Mouse (Mus musculus) left cerebral cortex, adult 2 months (tissue): ENCODE data around the gene Trim16. TPM values are rescaled to one million over a fixed set of nuclear protein-coding genes. Genes with fewer than 3 reads are reported as not detected.

Experiments
- DNase-seq, 2 experiments: peaks; one replicate each; pipeline ENCODE4 v3.0.0; 2021 to 2022; ENCODE audit warnings: low spot score in 2 of 2, mixed read lengths in 1 of 2; ENCODE audit errors: extremely low spot score in 1 of 2
- H3K27ac ChIP-seq: fragments of 200-600 bp; 2 replicates; pipeline ENCODE4 v1.8.1; 2022
- H3K4me3 ChIP-seq: fragments of 200-600 bp; 2 replicates; pipeline ENCODE4 v1.8.1; 2022
- CTCF ChIP-seq: fragments of 200-600 bp; IDR thresholded peaks from 2 replicates; pipeline ENCODE4 v1.8.1; 2022; ENCODE audit warnings: antibody characterized with exemption, mild to moderate bottlenecking, moderate library complexity
- intact Hi-C: fragments of 180-260 bp; cut with DNase I; formaldehyde crosslinking; loops from one replicate; pipeline ENCODE4 v1.15.1; 2025
- total RNA-seq, 2 experiments: library from RNA; stranded (reverse); gene quantifications; 2 replicates each; pipeline ENCODE4 v1.2.3; 2021

Gene Trim16
- total RNA-seq, 2 experiments from 2014 or later, result 2.4 to 4.0 TPM

- H3K4me3 ChIP-seq, result no peak overlapping the region
- DNase-seq, result no peak
- intact Hi-C loops, result no loop called here
- no peak overlapping the region for H3K27ac ChIP-seq
- no peak for TF ChIP-seq CTCF
These were observed 24.5 kb downstream of the Trim16 start for GRCm38 (mm10) chr11:62844562-62844961.

- TF ChIP-seq CTCF, result no peak
- no peak for DNase-seq
- intact Hi-C loops, result no loop called here
- Histone ChIP-seq H3K27ac (no peak overlapping the region), H3K4me3 (no peak overlapping the region)
These were observed 25.7 kb downstream of the Trim16 start for GRCm38 (mm10) chr11:62845730-62846129.

GRCm38 (mm10) chr11:62846961-62847654 lies 27.1 kb downstream of the Trim16 start, which contains the start of gene Fbxw10:
TSS of gene Fbxw10 (plus strand) at chr11:62847069.
- no peak for DNase-seq
- TF ChIP-seq CTCF, result no peak
- peak within 1 kb of the TSS; percentile 21 for H3K4me3 ChIP-seq
- peak within 1 kb of the TSS; percentile 48 for H3K27ac ChIP-seq
- intact Hi-C loops, result no loop called here

GRCm38 (mm10) chr11:62847655-62848191 lies 27.7 kb downstream of the Trim16 start:
- intact Hi-C loops, result no loop called here
- Histone ChIP-seq H3K27ac (peak overlapping the region; percentile 48; the same call in 1 of the 2 replicates), H3K4me3 (no peak overlapping the region)
- no peak; the same call in 1 of the 2 replicates for TF ChIP-seq CTCF
- no peak for DNase-seq

- no peak for DNase-seq
- no peak for TF ChIP-seq CTCF
- H3K27ac ChIP-seq, result no peak overlapping the region
- H3K4me3 ChIP-seq, result no peak overlapping the region
- intact Hi-C loops, result no loop called here
These were observed 28.3 kb downstream of the Trim16 start for GRCm38 (mm10) chr11:62848301-62848700.

GRCm38 (mm10) chr11:62851199-62851598 lies 31.2 kb downstream of the Trim16 start:
- intact Hi-C loops, result loop anchor here (1.0 kb wide), 1 partner anchor 95 kb away; no protein-coding TSS in a partner anchor
- DNase-seq, result no peak
- no peak overlapping the region for H3K27ac ChIP-seq
- H3K4me3 ChIP-seq, result no peak overlapping the region
- peak; percentile 69 for TF ChIP-seq CTCF

- intact Hi-C loops, result no loop called here
- no peak overlapping the region for H3K27ac ChIP-seq
- no peak for TF ChIP-seq CTCF
These were observed 33.3 kb downstream of the Trim16 start for GRCm38 (mm10) chr11:62853334-62853733.

GRCm38 (mm10) chr11:62865562-62865961 lies 45.5 kb downstream of the Trim16 start:
- TF ChIP-seq CTCF, result no peak
- intact Hi-C loops, result no loop called here
- DNase-seq, result no peak
- no peak overlapping the region for H3K27ac ChIP-seq
- no peak overlapping the region for H3K4me3 ChIP-seq

More at GRCm38 (mm10) chr11:62853334-62853733, 33.3 kb downstream of the Trim16 start:
- DNase-seq, result no peak
- H3K4me3 ChIP-seq, result no peak overlapping the region

GRCm38 (mm10) chr11:62866685-62867084 lies 46.7 kb downstream of the Trim16 start:
- intact Hi-C loops, result no loop called here
- Histone ChIP-seq H3K27ac (no peak overlapping the region), H3K4me3 (no peak overlapping the region)
- TF ChIP-seq CTCF, result no peak
- DNase-seq, result no peak

- no peak for TF ChIP-seq CTCF
- no peak overlapping the region for H3K4me3 ChIP-seq
- no peak overlapping the region for H3K27ac ChIP-seq
- intact Hi-C loops, result no loop called here
- DNase-seq, result no peak
These were observed 49.2 kb downstream of the Trim16 start for GRCm38 (mm10) chr11:62869201-62869600.

GRCm38 (mm10) chr11:62869715-62870371 lies 49.8 kb downstream of the Trim16 start:
- no peak for TF ChIP-seq CTCF
- intact Hi-C loops, result no loop called here
- no peak for DNase-seq
- no peak overlapping the region for H3K4me3 ChIP-seq
- H3K27ac ChIP-seq, result no peak overlapping the region

GRCm38 (mm10) chr11:62873479-62873878 lies 53.4 kb downstream of the Trim16 start:
- Histone ChIP-seq H3K4me3 (no peak overlapping the region), H3K27ac (no peak overlapping the region)
- DNase-seq, result no peak
- intact Hi-C loops, result no loop called here
- no peak for TF ChIP-seq CTCF

GRCm38 (mm10) chr11:62875696-62876095 lies 55.7 kb downstream of the Trim16 start:
- no peak overlapping the region for H3K27ac ChIP-seq
- DNase-seq, result no peak
- no peak for TF ChIP-seq CTCF
- intact Hi-C loops, result no loop called here
- no peak overlapping the region for H3K4me3 ChIP-seq
